In the genomic region with DNA sequence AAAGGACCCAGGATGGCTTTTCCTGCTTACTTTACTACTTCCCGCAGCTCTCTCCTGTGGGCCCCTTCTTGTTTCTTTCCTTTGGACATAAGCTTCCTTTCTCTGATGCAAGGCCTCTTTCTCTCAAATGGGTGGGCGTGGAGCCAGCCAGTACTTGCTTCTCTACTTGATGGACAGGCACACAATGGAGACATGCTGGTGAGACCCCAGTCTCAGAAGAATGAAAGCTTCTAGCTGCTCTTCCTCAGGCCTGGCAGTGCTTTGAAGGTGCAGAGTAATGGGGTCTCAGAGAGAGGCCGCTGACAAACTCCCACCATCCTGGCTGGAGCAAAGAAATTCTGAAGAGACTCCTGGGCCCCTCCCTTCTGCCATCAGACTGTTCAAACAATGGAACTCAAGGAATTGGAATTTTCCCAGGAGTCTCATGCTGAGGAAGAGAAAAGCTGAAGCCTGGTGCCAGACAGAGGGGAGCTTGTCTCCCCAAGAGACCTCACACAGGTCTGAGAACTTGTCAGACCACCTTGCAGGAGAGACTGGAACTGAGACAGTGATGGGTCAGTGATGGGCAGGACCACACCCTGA, we compare ENCODE assay signal across 9 mouse cellular contexts. TPM values are rescaled to one million over a fixed set of nuclear protein-coding genes. Genes with fewer than 3 reads are reported as not detected.
DNase-seq lines count a peak whose midpoint lies in the region; ATAC-seq lines count a peak whose summit lies in the region.
"Had no signal": no experiment of that assay in that cellular context is flagged by ENCODE, and none has a peak within 500 bp of the region (broad histone marks: within the 10 kb centered on the region; RNA-seq: fewer than 3 reads in every experiment).

No protein-coding gene starts in this region.

- DNase-seq in cerebellum, postnatal 4 days (ENCODE audit: low spot score in 2 of 2) = peak; percentile 31 to 57
- no peak for DNase-seq in cerebellum, adult 9-11 months
- DNase-seq in ES-CJ7 (ENCODE audit: low read depth, low spot score) = peak; percentile 58
- peak; percentile 88 for DNase-seq in forebrain, embryonic 10.5 days (ENCODE audit: extremely low spot score, low spot score)
- DNase-seq in midbrain, embryonic 11.5 days (ENCODE audit: low spot score, missing footprints) = peak; percentile 97
- no peak for DNase-seq in frontal cortex, postnatal 36 days (ENCODE audit: low spot score in 2 of 2)
- no peak for DNase-seq in thymus, postnatal 36 days
- DNase-seq: heart, postnatal 14 days had no signal

- peaks cover 75% of the 10 kb centered on the region for H3K27me3 ChIP-seq in forebrain, embryonic 10.5 days (ENCODE audit: poor library complexity, severe bottlenecking)
- peaks cover 20% of the 10 kb centered on the region; the same call in 1 of the 2 replicates for H3K27me3 ChIP-seq in midbrain, embryonic 11.5 days (ENCODE audit: control insufficient read depth, insufficient read depth, low read length)

- no peak overlapping the region for H3K4me2 ChIP-seq in midbrain, embryonic 11.5 days

- H3K9ac ChIP-seq in midbrain, embryonic 11.5 days (ENCODE audit: low read length) = no peak overlapping the region

- H3K27ac ChIP-seq in forebrain, embryonic 10.5 days = peak overlapping the region; percentile 83
- peak overlapping the region; percentile 90 for H3K27ac ChIP-seq in midbrain, embryonic 11.5 days (ENCODE audit: low read depth, low read length)

- peak; percentile 89 for ATAC-seq in midbrain, embryonic 11.5 days (ENCODE audit: low FRiP score)
- ATAC-seq in cerebellum, adult (ENCODE audit: insufficient number of reproducible peaks, low FRiP score, low TSS enrichment) = no peak

- peaks cover 68% of the 10 kb centered on the region for H3K4me1 ChIP-seq in forebrain, embryonic 10.5 days
- H3K4me1 ChIP-seq in midbrain, embryonic 11.5 days (ENCODE audit: control insufficient read depth, insufficient read depth, low read length) = peaks cover 49% of the 10 kb centered on the region

- no peaks in the 10 kb centered on the region for H3K9me3 ChIP-seq in forebrain, embryonic 10.5 days
- H3K9me3 ChIP-seq in midbrain, embryonic 11.5 days (ENCODE audit: control insufficient read depth, low read length) = no peaks in the 10 kb centered on the region

- peaks cover 40% of the 10 kb centered on the region for H3K36me3 ChIP-seq in forebrain, embryonic 10.5 days (replicated peaks)
- H3K36me3 ChIP-seq in midbrain, embryonic 11.5 days (ENCODE audit: control insufficient read depth, insufficient read depth, low read length) = no peaks in the 10 kb centered on the region

- 3% methylated on average over 3 of the region's 3 CpGs for WGBS in forebrain, embryonic 10.5 days
- 2% methylated on average over 3 of the region's 3 CpGs for WGBS in midbrain, embryonic 11.5 days

- H3K4me3 ChIP-seq in forebrain, embryonic 10.5 days = no peak overlapping the region; the same call in 1 of the 2 replicates
- H3K4me3 ChIP-seq in midbrain, embryonic 11.5 days (ENCODE audit: low read depth, low read length) = no peak overlapping the region

RNA-seq across cellular contexts. Expression of gene Fadd, which starts 46.2 kb away (rescaled TPM):
- 11.4 and 12.1 TPM in 2 replicates for polyA plus RNA-seq in forebrain, embryonic 10.5 days (2016; fragmentation: Nextera tagmentation; extraction: Ambion mirVana)
- 8.5 and 8.9 TPM in 2 replicates for polyA plus RNA-seq in midbrain, embryonic 11.5 days (2014; fragmentation: Nextera tagmentation; extraction: Ambion mirVana)

Comparison
In these comparisons a context has a peak if more than half of its experiments do, and no peak if none do; other contexts are left out.
1. DNase-seq: peak in cerebellum, postnatal 4 days (2 of 2), ES-CJ7 (single experiment), forebrain, embryonic 10.5 days (single experiment) and midbrain, embryonic 11.5 days (single experiment); none in cerebellum, adult 9-11 months (single experiment), frontal cortex, postnatal 36 days (0 of 2) and thymus, postnatal 36 days (0 of 2).